Mouse (Mus musculus) ES-Bruce4 (cell line): Measurements from ENCODE around the gene Tnni3k. TPM values are rescaled to one million over a fixed set of nuclear protein-coding genes. Genes with fewer than 3 reads are reported as not detected.

Source experiments
- H3K27ac ChIP-seq: 2 replicates; pipeline ENCODE4 v1.5.1; 2012; ENCODE audit warnings: low read length, inconsistent platforms; ENCODE audit not compliant: insufficient read depth
- H3K27me3 ChIP-seq: 2 replicates; pipeline ENCODE4 v1.6.1; 2012; ENCODE audit warnings: mild to moderate bottlenecking, low read length, inconsistent platforms; ENCODE audit not compliant: control insufficient read depth, poor library complexity, insufficient read depth, severe bottlenecking
- H3K36me3 ChIP-seq: 2 replicates; pipeline ENCODE4 v1.6.1; 2012; ENCODE audit warnings: inconsistent platforms, mild to moderate bottlenecking, low read length, moderate library complexity; ENCODE audit not compliant: control insufficient read depth, poor library complexity, insufficient read depth, severe bottlenecking
- H3K4me1 ChIP-seq: one replicate; pipeline ENCODE4 v1.8.1; 2011; ENCODE audit warnings: low read length; ENCODE audit not compliant: control insufficient read depth, insufficient read depth
- H3K4me3 ChIP-seq: 2 replicates; pipeline ENCODE4 v1.5.1; 2011; ENCODE audit warnings: low read depth, mild to moderate bottlenecking, low read length
- H3K9ac ChIP-seq: 2 replicates; pipeline ENCODE4 v1.6.1; 2012; ENCODE audit warnings: low read depth, mild to moderate bottlenecking, inconsistent platforms; ENCODE audit not compliant: poor library complexity, severe bottlenecking
- H3K9me3 ChIP-seq: replicated peaks from 2 replicates; pipeline ENCODE4 v1.6.1; 2012; ENCODE audit warnings: mild to moderate bottlenecking, low read length, inconsistent platforms; ENCODE audit not compliant: control insufficient read depth, poor library complexity, insufficient read depth, severe bottlenecking
- CTCF ChIP-seq: IDR thresholded peaks from one replicate; pipeline ENCODE4 v1.8.1; 2011; ENCODE audit warnings: low read depth, low read length
- EP300 ChIP-seq: IDR thresholded peaks from 2 replicates; pipeline ENCODE4 v1.6.1; 2011; ENCODE audit warnings: low read depth, low read length; ENCODE audit not compliant: insufficient read depth
- POLR2A ChIP-seq: IDR thresholded peaks from one replicate; pipeline ENCODE4 v1.8.1; 2011; ENCODE audit warnings: low read length; ENCODE audit not compliant: insufficient read depth
- polyA plus RNA-seq: library from polyadenylated mRNA; stranded (reverse); fragments of >200 nt; gene quantifications from 2 replicates; pipeline ENCODE4 v1.2.4, GENCODE M21; 2011; ENCODE audit warnings: low read depth; ENCODE audit not compliant: missing spikeins, insufficient read depth, insufficient read length

Gene Tnni3k
- polyA plus RNA-seq, 1 experiment: not detected

DNA sequence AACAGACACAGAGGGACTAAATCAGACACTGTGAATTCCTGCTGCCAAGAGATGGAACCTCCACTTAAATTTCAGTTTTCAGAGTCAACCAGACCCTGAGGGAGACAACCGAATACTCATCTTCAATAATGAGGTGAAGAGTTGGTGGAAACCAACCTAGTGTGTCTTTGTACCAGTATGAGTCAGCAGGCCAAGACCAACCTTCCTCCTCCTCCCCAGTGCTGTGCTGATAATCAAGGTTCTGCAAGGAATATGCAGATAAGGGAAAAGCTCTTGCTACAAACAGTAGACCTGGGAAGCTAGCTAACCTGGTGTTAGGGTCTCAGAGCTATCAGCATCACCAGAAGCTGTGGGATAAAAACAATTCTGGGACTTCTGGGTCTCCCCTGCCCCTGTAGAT, 176.1 kb downstream of the Tnni3k start:
- no peak for TF ChIP-seq CTCF
- no peak for TF ChIP-seq EP300
- TF ChIP-seq POLR2A: no peak
- no peak overlapping the region for H3K27ac ChIP-seq
- H3K36me3 ChIP-seq: no peaks in the 10 kb centered on the region
- no peaks in the 10 kb centered on the region for H3K27me3 ChIP-seq
- H3K4me3 ChIP-seq: no peak overlapping the region
- H3K9ac ChIP-seq: no peak overlapping the region
- no peaks in the 10 kb centered on the region for H3K4me1 ChIP-seq
- H3K9me3 ChIP-seq: no peaks in the 10 kb centered on the region

DNA sequence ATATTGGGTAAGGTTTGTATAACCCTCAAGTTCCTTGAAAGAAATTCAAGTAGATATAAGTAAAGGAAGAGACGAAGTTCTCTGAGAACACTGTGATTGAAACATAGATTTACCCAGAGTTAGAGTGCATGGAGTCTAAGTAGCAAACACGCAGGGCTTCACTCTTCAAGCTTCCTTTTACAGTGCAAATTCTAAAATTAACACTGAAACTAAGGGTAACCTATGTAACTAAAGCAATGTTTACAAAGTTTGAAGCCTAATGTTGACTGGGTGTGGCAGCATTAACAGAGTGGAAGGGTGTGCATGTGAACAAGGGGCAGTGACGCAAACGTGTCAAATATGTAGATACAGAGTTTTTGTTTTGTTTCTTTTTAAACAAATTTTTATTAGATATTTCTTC, 186.4 kb downstream of the Tnni3k start:
- H3K36me3 ChIP-seq: no peaks in the 10 kb centered on the region
- H3K4me1 ChIP-seq: no peaks in the 10 kb centered on the region
- H3K9ac ChIP-seq: no peak overlapping the region
- no peak overlapping the region for H3K4me3 ChIP-seq
- H3K27me3 ChIP-seq: no peaks in the 10 kb centered on the region
- H3K9me3 ChIP-seq: no peaks in the 10 kb centered on the region
- TF ChIP-seq EP300: no peak
- TF ChIP-seq POLR2A: no peak
- no peak for TF ChIP-seq CTCF
- no peak overlapping the region for H3K27ac ChIP-seq

DNA sequence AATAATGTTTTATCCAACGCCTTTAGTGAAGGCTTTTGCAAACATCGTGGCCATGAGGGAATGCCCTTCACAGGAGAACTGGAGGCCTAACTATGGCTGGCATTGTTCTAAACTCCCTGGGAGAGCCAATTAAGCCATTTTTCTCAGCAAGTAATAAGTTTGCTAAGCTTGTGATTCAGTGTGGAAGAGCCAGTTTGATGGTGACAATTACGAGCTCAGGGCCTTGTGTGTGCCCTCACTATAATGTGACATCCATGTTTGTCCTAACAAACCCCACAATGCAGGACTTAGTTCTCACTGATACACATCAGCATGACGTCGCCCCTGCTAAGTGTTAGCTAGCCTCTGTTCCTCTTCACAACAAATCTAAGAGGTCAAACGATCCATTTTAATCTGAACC, 193.3 kb downstream of the Tnni3k start:
- Histone ChIP-seq H3K27ac (no peak overlapping the region), H3K36me3 (no peaks in the 10 kb centered on the region), H3K9ac (no peak overlapping the region), H3K27me3 (no peaks in the 10 kb centered on the region), H3K9me3 (no peaks in the 10 kb centered on the region), H3K4me1 (no peaks in the 10 kb centered on the region), H3K4me3 (no peak overlapping the region)
- TF ChIP-seq CTCF: no peak

DNA sequence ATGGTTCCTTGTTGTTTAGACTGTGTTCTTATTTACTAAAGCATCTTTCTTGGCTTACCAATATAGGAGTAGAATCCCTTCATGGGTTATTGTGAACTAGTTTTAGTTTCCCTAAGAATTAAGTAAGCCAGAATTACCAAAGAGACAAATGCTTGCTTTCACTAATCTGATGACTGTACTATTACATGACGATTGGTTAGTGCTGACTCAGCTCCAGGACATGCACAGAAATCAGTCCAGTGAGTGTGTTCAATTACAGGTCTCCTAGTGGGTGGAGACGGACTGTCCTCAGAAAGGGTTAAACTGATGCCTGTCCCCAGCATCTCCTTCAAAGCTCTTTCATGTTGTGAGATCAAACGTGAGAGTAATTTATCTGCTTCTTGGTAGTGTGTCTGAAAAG, 195.5 kb downstream of the Tnni3k start:
- Histone ChIP-seq H3K4me3 (no peak overlapping the region), H3K9me3 (no peaks in the 10 kb centered on the region), H3K36me3 (no peaks in the 10 kb centered on the region), H3K9ac (no peak overlapping the region), H3K4me1 (no peaks in the 10 kb centered on the region), H3K27me3 (no peaks in the 10 kb centered on the region), H3K27ac (no peak overlapping the region)
- no peak for TF ChIP-seq CTCF
- TF ChIP-seq EP300: no peak
- TF ChIP-seq POLR2A: no peak

DNA sequence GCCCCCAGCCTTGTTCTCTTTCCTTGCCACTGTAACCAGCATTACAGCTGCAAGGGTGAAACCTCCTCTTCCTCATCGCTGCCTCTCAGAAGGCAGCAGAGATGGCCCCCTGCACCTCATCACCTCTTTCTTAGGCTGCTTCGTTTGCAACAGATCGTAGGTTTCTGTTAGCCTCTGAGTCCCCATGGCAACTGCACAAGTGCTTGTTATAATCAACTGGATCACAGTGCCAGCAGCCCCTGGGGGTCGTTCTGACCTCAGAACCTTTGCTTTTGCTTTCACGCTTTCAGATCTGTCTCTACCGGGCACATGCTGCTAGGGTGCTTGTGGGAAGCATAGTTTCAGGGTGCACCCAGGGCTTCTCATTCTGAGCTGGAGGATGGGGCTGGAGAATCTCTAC, 201.9 kb downstream of the Tnni3k start:
- no peaks in the 10 kb centered on the region for H3K27me3 ChIP-seq
- H3K4me3 ChIP-seq: no peak overlapping the region
- no peaks in the 10 kb centered on the region for H3K9me3 ChIP-seq
- TF ChIP-seq EP300: no peak
- TF ChIP-seq CTCF: no peak
- no peak for TF ChIP-seq POLR2A
- H3K27ac ChIP-seq: no peak overlapping the region
- H3K36me3 ChIP-seq: no peaks in the 10 kb centered on the region
- H3K4me1 ChIP-seq: no peaks in the 10 kb centered on the region
- no peak overlapping the region for H3K9ac ChIP-seq

DNA sequence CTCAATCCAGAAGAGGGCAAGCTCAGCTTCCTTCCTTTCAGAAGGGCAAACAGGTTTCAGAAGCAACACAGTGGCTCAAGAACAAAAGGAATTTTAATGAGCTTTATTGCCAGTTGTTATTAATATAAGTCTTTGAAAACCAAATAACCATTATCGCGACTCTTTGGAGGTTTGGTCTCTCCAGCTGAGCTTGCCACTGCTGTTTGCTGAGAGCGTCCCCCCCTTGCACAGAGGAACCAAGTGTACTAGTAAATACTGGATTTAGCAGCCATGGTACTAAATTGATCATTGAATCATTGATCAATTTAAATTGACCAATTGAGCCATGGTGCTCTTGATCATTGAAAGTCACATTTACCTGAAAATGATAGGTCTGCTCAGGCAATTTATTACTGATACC, 202.9 kb downstream of the Tnni3k start:
- H3K27ac ChIP-seq: no peak overlapping the region
- H3K4me1 ChIP-seq: no peaks in the 10 kb centered on the region
- no peaks in the 10 kb centered on the region for H3K27me3 ChIP-seq
- no peaks in the 10 kb centered on the region for H3K9me3 ChIP-seq
- no peak overlapping the region for H3K9ac ChIP-seq
- no peak for TF ChIP-seq EP300
- TF ChIP-seq CTCF: no peak
- TF ChIP-seq POLR2A: no peak
- no peaks in the 10 kb centered on the region for H3K36me3 ChIP-seq
- H3K4me3 ChIP-seq: no peak overlapping the region
